Mouse (Mus musculus): ENCODE data around the gene Them4.
A peak's percentile ranks its signal among the peaks of the same experiment; 100 is the strongest.
"Not testable (repeated sequence)": the region's sequence is repeated elsewhere in the genome, so short reads cannot be mapped to it uniquely, and the experiment has no call there.

Them4 gene

DNA sequence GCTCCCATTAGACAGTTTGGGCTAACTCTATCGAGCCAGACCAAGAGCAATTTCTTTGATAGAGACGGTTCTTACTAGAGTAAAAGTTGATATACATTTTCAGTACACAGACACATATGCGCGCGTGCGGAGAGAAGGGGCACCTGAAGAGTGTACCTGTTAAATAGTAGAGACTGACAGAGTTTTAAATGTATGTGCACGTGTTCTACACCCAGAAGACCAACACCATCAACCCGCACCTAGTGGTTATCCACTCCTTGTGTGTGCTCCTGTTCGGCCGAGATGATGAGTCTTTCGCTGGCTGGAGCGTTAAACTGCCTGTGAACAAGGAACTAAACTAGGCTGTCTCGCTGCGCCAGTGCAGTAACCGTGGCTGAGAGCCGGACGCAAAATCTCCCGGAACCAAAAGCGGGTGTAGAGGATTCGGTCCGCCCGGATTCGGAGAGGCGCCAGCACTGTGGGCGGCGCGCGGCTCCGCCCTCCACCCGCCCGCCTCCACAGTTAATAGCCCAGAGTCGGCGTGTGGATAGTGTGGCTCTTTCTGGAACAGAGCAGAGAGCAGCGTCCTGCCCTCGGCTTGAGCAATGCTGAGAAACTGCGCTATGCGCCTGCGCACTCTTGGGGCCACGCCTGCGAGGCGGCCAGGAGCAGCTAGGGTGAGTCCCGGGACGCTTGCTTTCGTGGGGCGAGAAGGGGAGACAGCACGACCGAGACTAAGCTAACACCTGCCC is at the start of gene Them4:
Gene Them4, plus strand, starts transcription at position 457 of the 731 bp plus-strand sequence.
- peak; percentile 95 for DNase-seq

GRCm38 (mm10) chr3:94260598-94260997 is 49.3 kb upstream of the Them4 start:
- DNase-seq, result no peak

- not testable (repeated sequence) for DNase-seq
Observed at GRCm38 (mm10) chr3:94263736-94264135, 46.2 kb upstream of the Them4 start, which contains the start of gene Gm4778. Gm4778 (plus strand) TSS chr3:94264036.

GRCm38 (mm10) chr3:94275991-94276390 is 33.9 kb upstream of the Them4 start:
- no peak for DNase-seq

GRCm38 (mm10) chr3:94305457-94305856 is 4.4 kb upstream of the Them4 start:
- DNase-seq, result no peak

- DNase-seq, result no peak
Observed at GRCm38 (mm10) chr3:94306975-94307374, 2.9 kb upstream of the Them4 start.

DNA sequence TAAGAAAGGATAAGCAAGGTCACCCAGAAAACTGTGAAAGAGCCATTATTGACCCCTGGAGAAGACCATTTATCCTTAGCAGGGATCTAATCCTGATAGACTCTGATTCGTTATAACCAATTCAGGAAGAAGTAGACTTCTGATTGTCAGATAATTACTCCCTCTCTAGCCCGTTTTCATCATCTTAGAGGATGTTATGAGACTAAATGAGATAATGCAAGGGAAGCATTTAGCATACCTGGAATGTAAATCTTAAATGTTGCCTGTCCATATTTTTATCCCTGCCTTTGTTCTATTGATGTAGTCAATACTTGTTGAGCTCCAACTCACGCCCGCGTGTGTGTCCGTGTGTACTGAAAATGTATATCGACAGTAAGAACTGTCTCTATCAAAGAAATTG is 602 bp downstream of the Them4 start:
- no peak for DNase-seq

DNA sequence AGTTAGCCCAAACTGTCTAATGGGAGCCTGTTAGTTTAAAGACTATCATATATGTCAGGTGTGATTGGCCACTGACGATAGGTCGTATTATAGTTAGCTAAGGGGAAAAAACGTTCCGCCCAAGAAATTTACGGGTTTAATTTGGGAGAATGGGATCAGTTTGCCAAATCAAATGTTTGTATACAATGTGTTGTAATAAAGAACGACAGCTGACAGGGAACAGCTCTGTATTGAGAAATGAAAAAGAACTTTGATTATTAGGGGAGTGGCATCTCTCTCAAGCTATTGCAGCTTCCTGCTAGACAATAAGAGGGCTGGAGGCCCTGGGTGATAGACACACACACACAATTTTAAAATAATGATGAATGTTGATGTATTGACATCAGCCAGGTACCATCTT is 1.0 kb downstream of the Them4 start:
- DNase-seq, result no peak

GRCm38 (mm10) chr3:94311376-94311775 is 1.5 kb downstream of the Them4 start:
- DNase-seq, result no peak

DNA sequence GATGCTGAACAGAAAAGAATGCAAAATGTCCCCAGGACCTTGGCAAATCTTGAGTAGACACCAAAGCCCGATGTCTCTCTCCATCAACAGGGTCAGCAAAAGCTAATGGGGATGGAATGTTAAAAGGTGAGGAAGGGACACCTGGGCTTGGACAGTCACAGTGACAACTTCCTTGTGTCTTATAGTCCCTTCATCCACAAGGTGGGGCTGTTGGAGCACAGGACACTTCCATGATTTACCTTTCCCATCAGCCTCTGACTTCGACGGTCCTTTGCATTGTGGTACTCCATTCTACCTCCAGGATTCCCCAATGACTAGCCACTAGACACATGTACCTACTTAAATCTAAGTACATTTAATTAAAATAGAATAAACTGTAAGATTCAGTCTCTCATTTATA is 18.8 kb downstream of the Them4 start:
- no peak for DNase-seq

- no peak for DNase-seq
Observed at GRCm38 (mm10) chr3:94334442-94334841, 24.6 kb downstream of the Them4 start.

DNA sequence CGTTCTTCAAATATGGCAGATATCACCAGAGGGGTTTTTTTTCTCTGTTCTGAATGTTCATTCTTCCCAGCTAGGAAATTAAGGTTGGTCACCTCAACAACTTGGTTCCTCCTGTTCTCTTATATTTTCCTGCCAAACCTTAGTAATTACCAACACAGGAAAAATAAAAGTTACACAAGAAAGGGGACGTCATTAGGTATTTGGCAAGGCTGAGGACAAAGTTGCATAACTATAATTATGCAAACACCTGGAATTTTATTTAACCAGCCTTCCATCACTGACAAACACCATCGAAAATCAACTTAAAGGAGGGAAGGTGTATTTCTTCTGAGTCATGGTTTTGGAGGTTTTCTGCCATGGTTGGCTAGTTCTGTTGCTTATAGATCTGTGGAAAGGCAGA is 28.6 kb downstream of the Them4 start:
- DNase-seq, result no peak

DNA sequence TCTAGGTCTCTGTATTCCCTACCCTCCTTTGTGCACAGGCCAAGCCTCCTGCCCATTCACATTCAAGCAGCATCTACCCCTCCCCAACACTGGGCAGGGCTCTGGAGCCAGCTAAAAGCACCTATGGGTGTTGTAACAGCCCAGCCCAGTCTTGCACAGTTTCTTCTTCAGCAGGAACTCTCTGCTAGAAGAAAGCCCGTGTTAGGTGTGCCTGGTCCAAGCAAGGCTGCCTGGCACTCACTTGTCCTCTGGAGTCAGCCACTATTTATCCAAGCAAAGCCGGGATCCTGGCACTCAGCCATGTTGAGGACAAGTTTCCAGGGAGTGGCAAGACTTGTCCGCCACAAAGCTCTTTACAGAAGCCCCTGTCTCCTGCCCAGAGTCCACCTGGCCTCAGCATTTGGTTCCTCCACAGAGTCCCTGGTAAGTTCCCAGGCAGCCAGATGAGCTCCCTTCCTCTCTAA is 32.1 kb downstream of the Them4 start, which contains the start of gene Them5:
Gene Them5, plus strand, starts transcription at position 141 of the 464 bp plus-strand sequence.
- DNase-seq, result no peak

DNA sequence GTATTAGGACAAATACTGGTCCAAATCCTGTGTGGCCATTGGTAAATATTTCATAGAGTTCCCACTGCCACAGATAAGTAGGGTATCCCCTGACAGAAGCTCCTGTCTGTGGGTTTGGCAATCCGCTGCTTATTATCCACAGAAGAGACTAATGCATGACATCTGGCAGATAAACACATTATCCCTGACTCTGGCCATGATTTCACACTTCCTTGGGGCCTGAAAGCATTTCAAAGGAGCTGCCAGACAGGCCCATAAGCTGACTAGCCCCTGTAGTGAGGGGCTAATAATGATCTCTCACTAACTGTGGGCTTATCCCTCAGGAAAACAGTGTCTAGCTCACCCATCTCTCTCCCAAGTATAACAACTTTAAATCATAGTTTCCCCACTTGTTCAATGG is 32.7 kb downstream of the Them4 start:
- no peak for DNase-seq

DNA sequence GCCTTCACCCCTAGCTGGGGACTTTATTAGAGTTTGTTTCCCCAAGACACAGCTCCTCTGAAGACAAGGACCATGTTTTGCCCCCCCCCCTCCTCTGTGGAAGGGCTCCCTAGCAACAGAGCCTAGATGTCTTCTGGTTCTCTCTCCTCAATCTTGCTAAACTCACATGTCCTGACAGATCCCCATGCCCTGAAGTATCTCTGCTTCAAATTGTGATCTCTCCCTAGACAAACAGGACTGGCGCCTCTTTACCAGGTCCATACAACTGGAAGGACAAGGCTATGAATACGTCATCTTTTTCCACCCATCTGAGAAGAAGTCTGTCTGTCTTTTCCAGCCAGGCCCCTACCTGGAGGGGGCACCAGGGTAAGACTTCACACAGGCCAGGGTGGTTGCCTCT is 34.3 kb downstream of the Them4 start:
- DNase-seq, result no peak

DNA sequence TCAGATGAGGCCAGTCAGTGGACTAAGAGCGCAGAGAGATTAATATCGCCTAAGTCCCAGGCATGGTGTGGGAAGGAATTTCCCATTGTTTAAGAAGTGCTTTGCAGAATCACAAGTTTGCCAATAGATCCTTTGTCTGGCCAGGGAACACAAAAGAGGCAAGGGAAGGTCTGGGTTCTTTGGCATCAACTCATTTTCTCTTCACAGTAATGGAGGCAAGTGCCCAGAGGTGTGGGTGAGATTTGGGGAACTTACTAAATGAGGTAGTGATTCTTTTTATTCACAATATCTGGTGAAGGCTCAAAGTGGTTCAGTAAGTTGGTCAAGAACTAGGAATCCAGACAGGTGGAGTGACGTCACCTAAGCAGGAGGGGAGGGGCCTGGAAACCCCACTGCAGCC is 35.0 kb downstream of the Them4 start:
- no peak for DNase-seq

- no peak for DNase-seq
Observed at GRCm38 (mm10) chr3:94348146-94348545, 38.3 kb downstream of the Them4 start.

GRCm38 (mm10) chr3:94360812-94361211 is 50.9 kb downstream of the Them4 start:
- DNase-seq, result peak; percentile 61

GRCm38 (mm10) chr3:94362138-94362537 is 52.2 kb downstream of the Them4 start, which contains the start of gene C2cd4d:
C2cd4d (plus strand) TSS chr3:94362438.
- DNase-seq, result no peak

DNA sequence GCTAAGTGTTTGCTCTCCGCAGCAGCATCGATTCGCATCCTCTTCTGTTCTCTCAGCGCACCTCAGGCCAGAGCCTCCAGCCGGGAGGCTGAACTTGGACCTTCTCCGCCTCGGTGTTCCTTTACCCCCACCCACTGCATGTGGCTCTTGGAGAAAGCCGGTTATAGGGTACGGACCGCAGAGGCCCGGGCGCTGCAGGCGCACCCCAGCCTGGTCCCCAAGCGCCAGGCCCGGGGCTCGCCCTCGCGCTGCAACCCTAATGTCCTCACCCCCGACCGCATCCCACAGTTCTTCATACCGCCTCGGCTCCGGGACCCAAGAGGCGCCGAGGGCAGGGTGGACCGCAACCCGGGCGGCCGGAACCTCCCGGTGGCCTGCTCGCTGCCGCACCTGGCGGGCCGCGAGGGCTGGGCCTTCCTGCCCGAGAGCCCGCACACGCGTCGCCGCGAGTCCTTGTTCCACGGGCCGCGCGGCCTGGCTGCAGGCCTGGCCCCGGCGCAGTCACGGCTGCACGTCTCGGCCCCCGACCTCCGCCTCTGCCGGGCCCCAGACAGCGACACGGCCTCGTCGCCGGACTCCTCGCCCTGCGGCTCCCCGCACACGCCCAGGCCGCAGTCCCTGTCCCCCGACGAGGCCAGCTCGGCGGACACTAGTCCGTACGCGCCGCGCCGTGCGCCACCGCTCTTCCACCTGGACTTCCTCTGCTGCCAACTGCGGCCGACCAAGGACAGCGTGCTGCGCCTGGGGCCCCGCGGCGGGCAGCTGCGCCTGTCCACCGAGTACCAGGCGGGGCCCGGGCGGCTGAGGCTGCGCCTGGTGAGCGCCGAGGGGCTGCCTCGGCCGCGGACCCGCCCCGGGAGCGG is 53.6 kb downstream of the Them4 start:
- DNase-seq, result no peak

- DNase-seq, result no peak
Observed at GRCm38 (mm10) chr3:94364154-94364526, 54.3 kb downstream of the Them4 start.

DNA sequence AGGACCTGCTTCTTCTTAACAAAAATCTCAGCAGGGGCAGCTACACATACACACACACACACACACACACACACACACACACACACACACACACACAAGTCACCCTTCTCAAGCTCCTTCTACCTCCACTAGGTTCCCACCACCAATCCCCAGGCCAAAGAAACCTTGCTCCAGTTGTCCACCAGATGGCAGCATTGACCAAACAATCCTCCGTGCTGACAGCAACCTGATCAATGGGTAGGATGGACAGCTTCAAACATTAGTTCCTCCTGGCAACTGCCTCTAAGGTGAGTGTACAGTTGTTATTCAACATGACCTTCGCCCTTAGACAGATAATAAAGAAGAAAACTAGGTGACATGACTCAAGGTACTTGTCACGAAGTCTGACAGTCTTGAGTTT is 56.9 kb downstream of the Them4 start:
- peak; percentile 59 for DNase-seq

- no peak for DNase-seq
Observed at GRCm38 (mm10) chr3:94367511-94367910, 57.6 kb downstream of the Them4 start.

DNA sequence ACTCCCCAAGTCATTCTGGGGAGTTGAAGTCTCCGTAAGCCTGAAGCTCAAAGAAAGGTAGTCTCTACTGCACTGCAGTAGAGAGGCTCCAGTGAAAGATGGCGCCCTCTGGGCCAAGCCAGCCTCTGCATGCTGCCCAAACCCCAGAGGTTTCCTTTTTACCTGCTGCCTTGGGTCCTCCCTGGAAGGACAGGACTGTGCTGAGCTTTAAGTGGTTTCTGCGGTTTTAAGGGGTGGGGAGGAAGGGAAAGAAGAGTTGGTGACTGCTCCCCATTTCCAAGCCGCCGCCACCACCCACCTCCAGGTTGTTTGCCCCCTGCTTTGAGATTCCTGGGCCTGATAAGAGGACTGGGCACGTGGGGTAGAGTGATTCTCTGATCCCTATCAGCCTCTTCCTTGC is 58.7 kb downstream of the Them4 start:
- no peak for DNase-seq
